Mouse (Mus musculus): ENCODE results near the gene Prss57. TPM values are rescaled to one million over a fixed set of nuclear protein-coding genes. Genes with fewer than 3 reads are reported as not detected.
"Not testable (repeated sequence)": the region's sequence is repeated elsewhere in the genome, so short reads cannot be mapped to it uniquely, and the experiment has no call there.

Gene Prss57
- polyA plus RNA-seq, 1 experiment from 2014 or later, result not detected

- Histone ChIP-seq H3K36me3 (peaks cover 87% of the 10 kb centered on the region), H3K4me3 (no peak overlapping the region), H3K27me3 (ENCODE audit: insufficient read depth, poor library complexity, severe bottlenecking) (peaks cover 8% of the 10 kb centered on the region), H3K9me3 (no peaks in the 10 kb centered on the region), H3K27ac (no peak overlapping the region), H3K4me1 (replicated peaks) (peaks cover 31% of the 10 kb centered on the region)
- WGBS, result 91% methylated on average over 11 of the region's 11 CpGs
- DNase-seq (ENCODE audit: low spot score), result no peak
Observed at GRCm38 (mm10) chr10:79760603-79761143, 30.1 kb downstream of the Prss57 start.

GRCm38 (mm10) chr10:79759675-79760074 lies 31.1 kb downstream of the Prss57 start:
- H3K9me3 ChIP-seq; H3K27ac ChIP-seq; H3K4me3 ChIP-seq; DNase-seq (ENCODE audit: low spot score): not testable (repeated sequence)
- Histone ChIP-seq H3K4me1 (replicated peaks) (peaks cover 31% of the 10 kb centered on the region), H3K36me3 (peaks cover 84% of the 10 kb centered on the region), H3K27me3 (ENCODE audit: insufficient read depth, poor library complexity, severe bottlenecking) (peaks cover 12% of the 10 kb centered on the region)
- WGBS, result 83% methylated on average over 1 of the region's 1 CpGs

- WGBS, result 91% methylated on average over 24 of the region's 24 CpGs
- H3K9me3 ChIP-seq, result no peaks in the 10 kb centered on the region
- peaks cover 12% of the 10 kb centered on the region for H3K27me3 ChIP-seq (ENCODE audit: insufficient read depth, poor library complexity, severe bottlenecking)
- no peak for DNase-seq (ENCODE audit: low spot score)
- peaks cover 62% of the 10 kb centered on the region for H3K36me3 ChIP-seq
- H3K27ac ChIP-seq, result no peak overlapping the region
- H3K4me1 ChIP-seq (replicated peaks), result peaks cover 11% of the 10 kb centered on the region
- no peak overlapping the region for H3K4me3 ChIP-seq
Observed at GRCm38 (mm10) chr10:79756660-79757059, 34.1 kb downstream of the Prss57 start.

- peaks cover 13% of the 10 kb centered on the region for H3K4me1 ChIP-seq (replicated peaks)
- H3K27me3 ChIP-seq (ENCODE audit: insufficient read depth, poor library complexity, severe bottlenecking), result peaks cover 12% of the 10 kb centered on the region
- H3K27ac ChIP-seq, result no peak overlapping the region
- H3K36me3 ChIP-seq, result peaks cover 54% of the 10 kb centered on the region
- peak overlapping the region; percentile 52; the same call in 1 of the 2 replicates for H3K4me3 ChIP-seq
- DNase-seq (ENCODE audit: low spot score), result no peak
- WGBS, result 83% methylated on average over 3 of the region's 3 CpGs
- no peaks in the 10 kb centered on the region for H3K9me3 ChIP-seq
Observed at GRCm38 (mm10) chr10:79755854-79756253, 34.9 kb downstream of the Prss57 start.

GRCm38 (mm10) chr10:79754856-79755516 lies 35.8 kb downstream of the Prss57 start, which contains the start of gene Fgf22:
Fgf22 (plus strand) TSS chr10:79755076.
- H3K4me3 ChIP-seq, result peak within 1 kb of the TSS; percentile 52
- 0 out of 2 replicates have a peak within 1 kb of the TSS, but pooled peaks have one; percentile 4 for H3K27ac ChIP-seq
- H3K4me1 ChIP-seq (replicated peaks), result peaks cover 13% of the 10 kb centered on the region
- peak; percentile 77 for DNase-seq (ENCODE audit: low spot score)
- no peaks in the 10 kb centered on the region for H3K9me3 ChIP-seq
- H3K27me3 ChIP-seq (ENCODE audit: insufficient read depth, poor library complexity, severe bottlenecking), result peaks cover 12% of the 10 kb centered on the region
- H3K36me3 ChIP-seq, result peaks cover 45% of the 10 kb centered on the region
- under 1% methylated on average over 36 of the region's 36 CpGs for WGBS

GRCm38 (mm10) chr10:79748496-79748895 lies 42.3 kb downstream of the Prss57 start:
- Histone ChIP-seq H3K4me1 (replicated peaks) (peaks cover 16% of the 10 kb centered on the region), H3K27me3 (ENCODE audit: insufficient read depth, poor library complexity, severe bottlenecking) (no peaks in the 10 kb centered on the region), H3K36me3 (peaks cover 11% of the 10 kb centered on the region), H3K27ac (no peak overlapping the region), H3K9me3 (no peaks in the 10 kb centered on the region), H3K4me3 (no peak overlapping the region)
- DNase-seq (ENCODE audit: low spot score), result no peak
- WGBS, result 85% methylated on average over 6 of the region's 6 CpGs

GRCm38 (mm10) chr10:79746774-79747151 lies 44.0 kb downstream of the Prss57 start:
- Histone ChIP-seq H3K36me3 (peaks cover 27% of the 10 kb centered on the region), H3K4me1 (replicated peaks) (peaks cover 16% of the 10 kb centered on the region), H3K27me3 (ENCODE audit: insufficient read depth, poor library complexity, severe bottlenecking) (no peaks in the 10 kb centered on the region), H3K4me3 (peak overlapping the region; percentile 71), H3K9me3 (no peaks in the 10 kb centered on the region), H3K27ac (peak overlapping the region; percentile 74)
- WGBS, result 28% methylated on average over 6 of the region's 6 CpGs
- no peak for DNase-seq (ENCODE audit: low spot score)

- Histone ChIP-seq H3K9me3 (no peaks in the 10 kb centered on the region; the same call in 1 of the 2 replicates), H3K27ac (peak within 1 kb of the TSS; percentile 85), H3K4me1 (replicated peaks) (peaks cover 14% of the 10 kb centered on the region), H3K27me3 (ENCODE audit: insufficient read depth, poor library complexity, severe bottlenecking) (no peaks in the 10 kb centered on the region), H3K4me3 (peak within 1 kb of the TSS; percentile 71), H3K36me3 (peaks cover 33% of the 10 kb centered on the region)
- peak; percentile 95 for DNase-seq (ENCODE audit: low spot score)
- 3% methylated on average over 38 of the region's 38 CpGs for WGBS
Observed at GRCm38 (mm10) chr10:79745898-79746773, 44.6 kb downstream of the Prss57 start, which contains the start of gene Polrmt. Polrmt (minus strand) TSS chr10:79746581.

GRCm38 (mm10) chr10:79745411-79745810 lies 45.4 kb downstream of the Prss57 start:
- DNase-seq (ENCODE audit: low spot score), result no peak
- Histone ChIP-seq H3K9me3 (peaks cover 6% of the 10 kb centered on the region; the same call in 1 of the 2 replicates), H3K4me1 (replicated peaks) (peaks cover 19% of the 10 kb centered on the region), H3K27ac (no peak overlapping the region), H3K36me3 (peaks cover 40% of the 10 kb centered on the region), H3K4me3 (peak overlapping the region; percentile 71), H3K27me3 (ENCODE audit: insufficient read depth, poor library complexity, severe bottlenecking) (no peaks in the 10 kb centered on the region)
- 91% methylated on average over 3 of the region's 3 CpGs for WGBS

GRCm38 (mm10) chr10:79743650-79744365 lies 47.0 kb downstream of the Prss57 start:
- H3K36me3 ChIP-seq, result peaks cover 56% of the 10 kb centered on the region
- 94% methylated on average over 15 of the region's 15 CpGs for WGBS

GRCm38 (mm10) chr10:79743161-79743560 lies 47.6 kb downstream of the Prss57 start:
- Histone ChIP-seq H3K36me3 (peaks cover 63% of the 10 kb centered on the region), H3K9me3 (peaks cover 28% of the 10 kb centered on the region)

More at GRCm38 (mm10) chr10:79743650-79744365, 47.0 kb downstream of the Prss57 start:
- no peak for DNase-seq (ENCODE audit: low spot score)
- Histone ChIP-seq H3K9me3 (peaks cover 22% of the 10 kb centered on the region), H3K4me3 (no peak overlapping the region), H3K27me3 (ENCODE audit: insufficient read depth, poor library complexity, severe bottlenecking) (no peaks in the 10 kb centered on the region), H3K4me1 (replicated peaks) (peaks cover 19% of the 10 kb centered on the region), H3K27ac (no peak overlapping the region)

GRCm38 (mm10) chr10:79740863-79741262 lies 49.9 kb downstream of the Prss57 start:
- Histone ChIP-seq H3K4me3 (no peak overlapping the region), H3K4me1 (replicated peaks) (peaks cover 15% of the 10 kb centered on the region), H3K27ac (0 out of 2 replicates have a peak overlapping the region, but pooled peaks have one; percentile 13), H3K36me3 (peaks cover 86% of the 10 kb centered on the region), H3K9me3 (peaks cover 38% of the 10 kb centered on the region), H3K27me3 (ENCODE audit: insufficient read depth, poor library complexity, severe bottlenecking) (peaks cover 14% of the 10 kb centered on the region)
- WGBS, result 61% methylated on average over 11 of the region's 11 CpGs
- peak; percentile 43 for DNase-seq (ENCODE audit: low spot score)

More at GRCm38 (mm10) chr10:79743161-79743560, 47.6 kb downstream of the Prss57 start:
- peaks cover 19% of the 10 kb centered on the region for H3K4me1 ChIP-seq (replicated peaks)
- no peak overlapping the region for H3K4me3 ChIP-seq
- no peak overlapping the region for H3K27ac ChIP-seq
- WGBS, result 90% methylated on average over 11 of the region's 11 CpGs
- H3K27me3 ChIP-seq (ENCODE audit: insufficient read depth, poor library complexity, severe bottlenecking), result no peaks in the 10 kb centered on the region
- DNase-seq (ENCODE audit: low spot score), result no peak

Data from hindbrain, embryonic 10.5 days (tissue).